Mouse (Mus musculus) cerebellum, postnatal 25 days (tissue): ENCODE data around the gene Ephb2.

Source experiments
- DNase-seq, 2 experiments: peaks; one replicate each; pipeline ENCODE4 v3.0.0; 2021; ENCODE audit warnings: mixed read lengths in 2 of 2

Ephb2 gene

DNA sequence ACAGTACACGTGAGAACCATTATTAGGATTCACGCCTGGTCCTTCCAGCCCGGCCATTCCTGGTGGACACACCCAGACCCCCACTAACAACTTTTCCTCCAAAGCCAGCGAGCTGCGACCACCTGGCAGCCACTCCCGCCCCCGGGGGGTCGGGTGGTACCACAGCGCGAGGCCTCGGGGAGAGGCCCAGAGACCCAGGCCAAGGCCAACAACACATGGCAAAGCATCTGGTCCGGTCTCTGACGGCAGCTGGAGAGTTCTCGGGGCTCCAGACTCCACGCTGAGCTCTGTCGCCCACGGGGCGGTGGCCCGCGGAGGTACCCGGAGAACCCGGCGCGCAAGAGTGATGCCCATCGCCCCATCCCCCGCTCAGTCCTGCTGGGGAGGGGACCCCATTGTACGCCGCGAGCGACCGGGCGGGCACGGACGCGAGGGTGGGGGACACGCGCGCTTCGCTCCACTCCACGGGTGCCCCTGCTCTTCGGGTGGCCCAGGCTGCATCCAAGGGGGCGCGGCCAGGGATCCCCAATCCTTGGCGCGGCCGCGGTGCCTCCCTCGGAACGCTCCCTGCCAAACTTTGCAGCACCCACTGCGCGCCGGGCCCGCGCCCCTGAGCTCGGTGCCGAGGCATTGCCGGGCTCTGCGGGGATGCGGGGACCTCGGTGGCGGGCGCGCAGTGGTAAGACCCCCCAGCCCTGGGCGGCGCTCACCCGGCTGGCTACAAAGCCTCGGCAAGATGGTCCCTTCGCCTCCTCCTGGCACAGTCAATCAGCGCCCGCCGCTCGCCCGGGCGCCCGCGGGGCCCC lies 770 bp downstream of the Ephb2 start:
- peak; percentile 63 to 70 for DNase-seq

DNA sequence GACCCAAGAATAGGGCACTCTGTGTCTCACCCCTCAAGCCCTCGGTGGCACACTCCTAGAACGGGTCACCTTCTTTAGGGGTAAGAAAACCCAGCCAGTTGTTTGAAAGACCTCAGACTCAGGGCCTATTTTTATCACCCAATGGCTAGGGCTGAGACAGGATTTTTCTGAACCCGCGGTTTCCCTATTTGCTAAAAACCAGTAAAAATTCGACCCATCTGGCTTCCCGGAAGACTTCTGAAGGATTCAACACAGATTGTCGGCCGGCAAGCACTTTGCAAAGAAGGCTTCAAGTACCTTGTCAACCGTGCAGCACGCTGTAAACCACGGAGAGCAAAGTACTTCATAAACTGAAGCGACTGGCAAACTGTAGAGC lies 1.4 kb downstream of the Ephb2 start:
- DNase-seq: no peak

GRCm38 (mm10) chr4:136833619-136834351 lies 2.0 kb downstream of the Ephb2 start:
- DNase-seq: peak; percentile 62 to 65

GRCm38 (mm10) chr4:136832559-136833232 lies 3.1 kb downstream of the Ephb2 start:
- DNase-seq: peak; percentile 65

GRCm38 (mm10) chr4:136830272-136830823 lies 5.4 kb downstream of the Ephb2 start:
- peak in 1 of 2 experiments; percentile 8 for DNase-seq

DNA sequence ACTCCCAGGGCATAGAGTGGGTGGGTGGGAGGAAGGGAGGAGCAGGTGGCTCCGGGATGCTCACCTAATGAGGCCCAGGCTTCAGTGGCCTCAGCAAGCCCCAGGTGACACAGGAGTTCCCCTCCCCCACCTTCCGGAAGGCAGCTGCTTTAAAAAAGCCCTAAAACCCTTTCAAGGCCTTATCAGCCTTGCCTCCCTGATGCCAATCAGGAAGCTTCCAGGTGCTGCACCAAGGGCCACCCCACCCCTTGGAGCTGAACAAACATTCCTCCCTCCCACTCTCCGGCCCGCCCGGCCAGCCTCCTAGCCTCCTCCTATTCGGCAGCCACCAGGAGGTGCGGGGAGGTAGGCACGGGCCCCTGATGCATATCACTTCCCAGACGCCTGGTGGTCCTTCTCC lies 6.0 kb downstream of the Ephb2 start:
- DNase-seq: peak in 1 of 2 experiments; percentile 24

GRCm38 (mm10) chr4:136828664-136829569 lies 6.9 kb downstream of the Ephb2 start:
- DNase-seq: peak; percentile 38 to 66

- peak; percentile 92 for DNase-seq
These were observed 10.7 kb downstream of the Ephb2 start for GRCm38 (mm10) chr4:136824935-136825552.

DNA sequence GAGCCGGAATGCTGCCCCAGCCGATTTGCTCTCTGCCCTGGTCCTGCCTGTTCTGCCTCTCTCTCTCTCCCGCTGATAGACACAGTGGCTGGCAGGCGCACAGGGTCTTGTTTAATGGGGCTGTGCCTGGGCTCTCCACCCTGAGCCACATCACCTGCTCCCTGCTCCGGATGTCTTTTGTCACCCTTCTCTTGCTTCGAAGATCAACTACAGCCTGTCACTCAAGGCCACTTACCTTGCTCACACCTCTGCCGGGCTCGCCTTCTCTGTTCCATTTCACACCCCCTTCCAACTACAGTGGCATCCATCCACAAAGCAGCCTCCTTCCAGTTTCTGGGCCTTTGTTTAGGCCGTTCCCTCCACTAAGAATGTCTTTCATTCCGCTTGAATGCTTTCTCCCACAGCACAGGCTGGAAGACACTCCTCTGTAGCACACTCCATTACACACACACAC lies 15.7 kb downstream of the Ephb2 start:
- DNase-seq: peak in 1 of 2 experiments; percentile 48

GRCm38 (mm10) chr4:136816701-136817100 lies 19.1 kb downstream of the Ephb2 start:
- DNase-seq: peak in 1 of 2 experiments; percentile 67

- no peak for DNase-seq
These were observed 20.4 kb downstream of the Ephb2 start for GRCm38 (mm10) chr4:136815364-136815763.

- DNase-seq: no peak
These were observed 23.2 kb downstream of the Ephb2 start for GRCm38 (mm10) chr4:136812543-136812942.

- DNase-seq: no peak
These were observed 24.2 kb downstream of the Ephb2 start for GRCm38 (mm10) chr4:136811596-136811995.

GRCm38 (mm10) chr4:136808478-136808877 lies 27.3 kb downstream of the Ephb2 start:
- no peak for DNase-seq

DNA sequence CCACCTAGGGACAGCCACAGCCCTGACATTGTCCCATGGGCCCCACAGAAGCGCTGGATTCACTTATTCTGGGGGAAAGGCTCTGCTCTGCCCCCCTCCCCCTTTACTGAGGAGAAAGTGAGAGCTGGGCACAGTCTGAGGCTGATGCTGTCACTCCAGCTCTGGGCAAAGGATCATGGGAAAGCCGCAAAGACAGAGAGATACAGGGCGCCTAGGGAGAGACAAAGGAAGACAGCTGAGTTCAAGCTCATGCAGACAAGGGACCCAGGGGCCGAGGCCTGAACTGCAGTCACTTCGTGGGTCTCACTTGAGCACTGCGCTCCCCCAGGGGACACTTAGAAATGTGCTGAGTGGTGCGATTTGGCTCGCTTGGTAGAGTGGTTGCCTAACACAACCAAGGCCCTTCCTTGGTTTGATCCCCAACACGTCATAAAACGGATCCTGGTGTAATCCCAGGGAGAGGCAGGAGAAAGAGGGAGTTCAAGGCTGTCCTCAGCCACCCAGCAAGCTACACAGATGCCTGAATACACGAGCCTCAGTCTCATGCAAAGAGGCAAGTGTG lies 28.3 kb downstream of the Ephb2 start:
- DNase-seq: no peak

GRCm38 (mm10) chr4:136806254-136806653 lies 29.5 kb downstream of the Ephb2 start:
- no peak for DNase-seq

- no peak for DNase-seq
These were observed 31.4 kb downstream of the Ephb2 start for GRCm38 (mm10) chr4:136804343-136804742.

DNA sequence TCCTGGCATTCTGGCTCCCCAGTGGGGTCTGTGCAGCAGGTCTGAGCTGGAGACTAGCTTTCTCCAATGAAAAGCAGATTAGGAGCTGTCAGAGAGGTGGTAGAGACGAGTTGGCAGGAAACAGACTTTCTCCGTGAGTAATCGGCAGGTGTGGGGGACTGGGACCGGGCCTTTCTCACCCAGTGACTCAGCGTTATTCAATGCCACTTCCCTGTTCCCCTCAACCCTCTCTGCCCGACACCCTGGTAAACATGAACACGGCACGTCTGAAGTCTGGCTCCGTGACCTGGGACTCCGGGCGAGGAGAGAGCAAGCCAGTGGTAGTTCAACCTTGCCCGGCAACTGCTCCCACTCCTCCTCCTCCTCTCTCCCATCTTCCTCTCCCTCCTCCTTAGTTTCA lies 33.3 kb downstream of the Ephb2 start:
- DNase-seq: no peak

DNA sequence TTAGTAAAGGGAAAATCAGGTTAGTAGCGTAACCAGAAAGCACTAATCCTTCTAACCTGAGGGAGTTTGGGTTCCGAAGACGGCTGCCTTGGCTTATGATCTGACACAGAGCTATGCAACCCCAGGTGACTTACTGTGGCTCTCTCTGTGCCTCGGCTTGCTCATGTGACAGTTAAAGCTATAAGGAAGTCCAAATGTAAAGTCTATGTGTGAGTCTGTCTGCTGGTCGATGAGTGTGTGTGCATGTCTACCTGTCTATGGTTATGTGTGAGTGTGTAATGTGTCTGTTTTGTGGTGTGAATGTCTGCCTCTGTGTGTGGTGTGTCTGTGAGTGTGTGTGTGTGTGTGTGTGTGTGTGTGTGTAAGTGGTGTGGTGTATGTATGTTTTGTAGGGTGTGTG lies 33.8 kb downstream of the Ephb2 start:
- no peak for DNase-seq

- no peak for DNase-seq
These were observed 34.3 kb downstream of the Ephb2 start for GRCm38 (mm10) chr4:136801463-136801862.

- DNase-seq: no peak
These were observed 35.4 kb downstream of the Ephb2 start for GRCm38 (mm10) chr4:136800366-136800765.
